Mouse (Mus musculus) naive thymus-derived CD4-positive, alpha-beta T cell, adult 5 months (primary cell): ENCODE measurements around the gene 4921539E11Rik. TPM values are rescaled to one million over a fixed set of nuclear protein-coding genes. Genes with fewer than 3 reads are reported as not detected.

Source experiments
- polyA plus RNA-seq: library from polyadenylated mRNA; unstranded; fragments of 100-300 nt; shearing (Covaris generic); gene quantifications from one replicate; pipeline ENCODE4 v1.2.1, GENCODE M21; 2017

The 4921539E11Rik gene
- polyA plus RNA-seq, result not detected

GRCm38 (mm10) chr4:103290763-103291162 lies at the start of gene 4921539E11Rik:
Gene 4921539E11Rik (minus strand): TSS chr4:103290863.

GRCm38 (mm10) chr4:103313587-103314525 lies 23.2 kb upstream of the 4921539E11Rik start, which contains the start of gene Oma1:
Gene Oma1 (plus strand): TSS chr4:103313812.

GRCm38 (mm10) chr4:103214925-103215820 lies 75.5 kb downstream of the 4921539E11Rik start, which contains the start of gene Slc35d1:
Gene Slc35d1 (minus strand): TSS chr4:103215164.

Other genes with a start within 250 kb of the 4921539E11Rik start
- gene Mier1, start 176.5 kb downstream of the 4921539E11Rik start, polyA plus RNA-seq, result 86.2 TPM
- 1.4 TPM for gene Wdr78, start 176.3 kb downstream of the 4921539E11Rik start, polyA plus RNA-seq
- 61.8 TPM for gene Slc35d1, start 75.7 kb downstream of the 4921539E11Rik start, polyA plus RNA-seq
- gene Oma1, start 22.9 kb upstream of the 4921539E11Rik start, polyA plus RNA-seq, result 20.0 TPM